Mouse (Mus musculus) kidney, embryonic 14.5 days (tissue): Measurements from ENCODE around the gene Rita1. TPM values are rescaled to one million over a fixed set of nuclear protein-coding genes. Genes with fewer than 3 reads are reported as not detected.

Source experiments
- ATAC-seq: fragments of 200-750 bp; cut with Nextera tagmentation; 2 replicates; pipeline ENCODE4 v1.8.0; 2017; ENCODE audit warnings: moderate number of reproducible peaks, mild to moderate bottlenecking, moderate TSS enrichment, moderate library complexity; ENCODE audit not compliant: low FRiP score, low TSS enrichment
- H3K27ac ChIP-seq: fragments of 300-500 bp; sonication (generic); 2 replicates; pipeline ENCODE4 v1.5.1; 2014; ENCODE audit warnings: low read depth, mild to moderate bottlenecking, low read length, moderate library complexity, mixed read lengths
- H3K27me3 ChIP-seq: fragments of 300-500 bp; sonication (generic); 2 replicates; pipeline ENCODE4 v1.6.1; 2014; ENCODE audit warnings: mild to moderate bottlenecking, low read length; ENCODE audit not compliant: control insufficient read depth, insufficient read depth
- H3K36me3 ChIP-seq: fragments of 300-500 bp; sonication (generic); 2 replicates; pipeline ENCODE4 v1.6.1; 2014; ENCODE audit warnings: low read length, mixed read lengths; ENCODE audit not compliant: control insufficient read depth, insufficient read depth
- H3K4me1 ChIP-seq: fragments of 300-500 bp; sonication (generic); 2 replicates; pipeline ENCODE4 v1.6.1; 2014; ENCODE audit warnings: low read length, mixed read lengths; ENCODE audit not compliant: control insufficient read depth, insufficient read depth
- H3K4me2 ChIP-seq: fragments of 300-500 bp; sonication (generic); replicated peaks from 2 replicates; pipeline ENCODE4 v1.6.1; 2014; ENCODE audit warnings: low read depth, mild to moderate bottlenecking, low read length
- H3K4me3 ChIP-seq: fragments of 300-500 bp; sonication (generic); 2 replicates; pipeline ENCODE4 v1.5.1; 2014; ENCODE audit warnings: mild to moderate bottlenecking, low read length
- H3K9ac ChIP-seq: fragments of 300-500 bp; sonication (generic); 2 replicates; pipeline ENCODE4 v1.6.1; 2014; ENCODE audit warnings: low read depth, mild to moderate bottlenecking, low read length, moderate library complexity
- H3K9me3 ChIP-seq: fragments of 300-500 bp; sonication (generic); 2 replicates; pipeline ENCODE4 v1.6.1; 2016; ENCODE audit warnings: low read length; ENCODE audit not compliant: control insufficient read depth
- WGBS: fragments of 180-500 bp; shearing (Covaris S2); extraction: QIAGEN DNeasy Blood & Tissue Kit; methylation state at CpG from one replicate; pipeline ENCODE4 v1.1.7; 2014; 5-methylcytosine and 5-hydroxymethylcytosine counted together
- polyA plus RNA-seq: library from polyadenylated mRNA; unstranded; fragments of >200 nt; fragmentation: Nextera tagmentation; extraction: Ambion mirVana; gene quantifications from 2 replicates; pipeline ENCODE4 v1.2.1, GENCODE M21; 2014

The Rita1 gene
- polyA plus RNA-seq, 1 experiment from 2014 or later = 10.4 TPM

DNA sequence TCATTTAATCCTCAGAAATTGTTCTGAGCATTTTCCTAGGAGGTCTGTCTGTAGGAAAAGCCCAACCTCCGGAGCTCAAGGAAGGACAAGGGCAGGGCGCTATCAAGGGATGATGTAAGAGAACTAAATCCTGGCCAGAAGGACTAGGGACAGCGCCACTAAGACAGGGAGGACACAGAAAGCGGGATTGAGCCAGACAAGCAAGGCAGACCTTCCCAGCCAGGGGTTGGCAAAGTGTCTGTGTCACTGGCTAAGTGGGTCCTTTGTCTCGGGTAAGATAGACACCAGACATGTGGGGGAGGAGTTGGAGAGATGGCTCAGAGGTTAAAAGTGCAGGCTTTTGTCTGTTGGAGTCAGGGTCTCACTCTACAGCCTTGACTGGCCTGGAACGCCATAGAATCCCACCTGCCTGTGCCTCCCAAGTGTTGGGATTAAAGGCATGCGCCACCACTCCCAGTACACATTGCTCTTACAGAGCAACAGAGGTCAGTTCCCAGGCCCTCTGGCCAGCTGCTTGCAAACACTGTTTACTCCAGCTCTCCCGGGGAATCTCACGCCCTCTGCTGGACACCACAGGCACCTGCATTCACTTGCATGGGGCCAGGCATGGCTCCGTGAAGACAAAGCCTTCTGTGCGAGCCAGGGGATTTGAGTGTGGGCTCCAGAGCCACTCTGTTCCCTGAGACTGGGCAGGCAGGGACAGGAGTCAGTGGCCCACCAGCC is 11.3 kb downstream of the Rita1 start:
- 0 out of 2 replicates have a peak, but pooled peaks have one; percentile 33 for ATAC-seq
- no peak overlapping the region for H3K27ac ChIP-seq
- H3K4me3 ChIP-seq = no peak overlapping the region
- no peaks in the 10 kb centered on the region for H3K27me3 ChIP-seq
- no peak overlapping the region for H3K9ac ChIP-seq
- H3K4me1 ChIP-seq = peaks cover 7% of the 10 kb centered on the region; the same call in 1 of the 2 replicates
- no peaks in the 10 kb centered on the region for H3K36me3 ChIP-seq
- no peak overlapping the region for H3K4me2 ChIP-seq
- WGBS = 58% methylated on average over 11 of the region's 11 CpGs
- no peaks in the 10 kb centered on the region for H3K9me3 ChIP-seq

DNA sequence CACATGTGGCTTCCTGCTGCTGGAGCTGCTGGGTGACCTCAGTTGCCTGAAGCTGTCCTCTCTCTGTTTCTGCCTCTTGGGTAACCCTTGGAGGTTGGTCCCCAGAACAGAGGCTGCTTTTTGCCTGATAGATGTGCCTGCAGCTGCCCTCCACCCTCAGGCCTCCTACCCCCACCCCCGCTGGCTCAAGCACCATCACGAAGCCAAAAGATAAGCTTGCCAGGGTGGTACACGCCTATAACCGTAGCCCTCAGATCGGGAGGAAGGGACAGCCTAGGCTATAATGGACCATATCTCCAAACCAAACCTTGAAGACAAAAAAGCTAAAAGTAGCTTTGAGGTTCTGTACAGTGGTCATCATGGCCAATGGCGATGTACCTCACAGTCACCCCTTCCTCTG is 12.8 kb downstream of the Rita1 start:
- no peaks in the 10 kb centered on the region for H3K9me3 ChIP-seq
- H3K36me3 ChIP-seq = no peaks in the 10 kb centered on the region
- 90% methylated on average over 6 of the region's 6 CpGs for WGBS
- ATAC-seq = no peak
- no peaks in the 10 kb centered on the region for H3K4me1 ChIP-seq
- no peak overlapping the region for H3K9ac ChIP-seq
- H3K4me2 ChIP-seq = no peak overlapping the region
- no peak overlapping the region for H3K27ac ChIP-seq
- H3K4me3 ChIP-seq = no peak overlapping the region
- no peaks in the 10 kb centered on the region for H3K27me3 ChIP-seq

DNA sequence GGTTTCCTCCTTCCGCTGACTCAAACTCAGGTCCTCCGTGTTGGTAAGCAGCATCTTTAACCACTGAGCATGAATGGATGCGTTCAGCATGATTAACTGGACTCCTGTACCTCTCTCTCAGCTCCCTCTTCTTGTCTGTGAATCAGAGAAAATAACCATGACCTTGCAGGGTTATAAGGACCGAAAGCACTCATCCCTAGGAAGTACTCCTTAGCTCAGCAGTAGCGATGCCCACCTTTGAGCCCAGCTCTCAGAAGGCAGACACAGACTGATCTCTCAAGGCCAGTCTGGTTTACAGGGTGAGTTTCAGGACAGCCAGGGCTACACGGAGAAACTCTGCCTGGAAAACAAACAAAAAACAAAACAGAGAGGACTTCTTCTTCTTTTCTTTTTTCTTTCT is 17.9 kb downstream of the Rita1 start:
- no peak overlapping the region for H3K4me3 ChIP-seq
- no peak overlapping the region for H3K27ac ChIP-seq
- H3K36me3 ChIP-seq = no peaks in the 10 kb centered on the region
- H3K4me1 ChIP-seq = no peaks in the 10 kb centered on the region
- H3K27me3 ChIP-seq = no peaks in the 10 kb centered on the region
- no peak for ATAC-seq
- H3K9me3 ChIP-seq = peaks cover 2% of the 10 kb centered on the region; the same call in 1 of the 2 replicates
- 87% methylated on average over 6 of the region's 6 CpGs for WGBS
- no peak overlapping the region for H3K4me2 ChIP-seq
- H3K9ac ChIP-seq = no peak overlapping the region

DNA sequence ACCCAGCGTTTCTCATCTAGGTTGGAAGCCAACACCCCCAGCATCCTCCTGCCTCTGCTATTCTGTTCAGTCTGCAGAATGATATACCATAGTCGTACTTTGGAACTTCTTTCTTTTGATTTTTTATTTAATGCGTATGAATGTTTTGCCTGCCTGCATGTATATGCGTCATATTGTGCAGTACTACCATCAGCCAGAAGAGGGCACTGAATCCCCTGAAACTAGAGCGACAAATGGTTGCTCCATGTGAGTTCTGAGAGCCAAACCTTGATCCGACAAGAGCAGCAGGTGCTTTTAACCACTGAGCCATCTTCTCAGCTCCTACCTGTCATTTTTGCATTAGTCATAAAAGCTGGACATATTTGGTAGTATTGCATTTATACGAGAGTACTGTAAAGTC is 20.2 kb downstream of the Rita1 start:
- H3K4me3 ChIP-seq = no peak overlapping the region
- no peak overlapping the region for H3K9ac ChIP-seq
- no peaks in the 10 kb centered on the region for H3K27me3 ChIP-seq
- WGBS = 73% methylated on average over 7 of the region's 7 CpGs
- no peaks in the 10 kb centered on the region for H3K36me3 ChIP-seq
- no peak for ATAC-seq
- peaks cover 8% of the 10 kb centered on the region for H3K4me1 ChIP-seq
- H3K27ac ChIP-seq = no peak overlapping the region
- H3K9me3 ChIP-seq = peaks cover 2% of the 10 kb centered on the region; the same call in 1 of the 2 replicates
- no peak overlapping the region for H3K4me2 ChIP-seq

DNA sequence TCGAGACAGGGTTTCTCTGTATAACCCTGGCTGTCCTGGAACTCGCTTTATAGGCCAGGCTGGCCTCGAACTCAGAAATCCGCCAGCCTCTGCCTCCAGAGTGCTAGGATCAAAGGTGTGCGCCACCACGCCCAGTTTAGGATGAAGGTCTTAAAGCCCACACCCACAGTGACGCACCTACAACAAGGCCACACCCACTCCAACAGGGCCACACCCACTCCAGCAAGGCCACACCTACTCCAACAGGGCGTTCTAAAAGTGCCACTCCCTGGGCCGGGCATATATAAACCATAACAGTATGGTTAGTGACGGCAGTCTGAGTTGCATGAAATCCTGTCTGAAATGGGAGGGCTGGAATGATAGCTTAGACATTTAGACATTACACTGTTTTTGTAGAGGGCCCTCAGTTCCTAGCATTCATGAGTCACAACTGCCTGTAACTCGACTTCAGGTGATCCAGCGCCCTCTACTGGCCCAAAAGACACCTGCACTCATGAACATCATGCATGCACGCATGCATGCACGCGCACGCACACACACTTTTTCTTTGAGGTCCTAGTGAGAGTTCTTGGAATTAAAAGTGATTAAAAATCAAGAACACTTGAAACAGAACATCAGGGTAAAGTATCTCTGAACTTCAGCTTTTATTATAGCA is 21.9 kb downstream of the Rita1 start:
- H3K36me3 ChIP-seq = no peaks in the 10 kb centered on the region
- H3K4me2 ChIP-seq = no peak overlapping the region
- H3K9ac ChIP-seq = no peak overlapping the region
- no peaks in the 10 kb centered on the region for H3K27me3 ChIP-seq
- H3K4me1 ChIP-seq = peaks cover 20% of the 10 kb centered on the region
- H3K27ac ChIP-seq = no peak overlapping the region
- no peak for ATAC-seq
- WGBS = 78% methylated on average over 16 of the region's 16 CpGs
- no peak overlapping the region for H3K4me3 ChIP-seq
- H3K9me3 ChIP-seq = peaks cover 2% of the 10 kb centered on the region; the same call in 1 of the 2 replicates

DNA sequence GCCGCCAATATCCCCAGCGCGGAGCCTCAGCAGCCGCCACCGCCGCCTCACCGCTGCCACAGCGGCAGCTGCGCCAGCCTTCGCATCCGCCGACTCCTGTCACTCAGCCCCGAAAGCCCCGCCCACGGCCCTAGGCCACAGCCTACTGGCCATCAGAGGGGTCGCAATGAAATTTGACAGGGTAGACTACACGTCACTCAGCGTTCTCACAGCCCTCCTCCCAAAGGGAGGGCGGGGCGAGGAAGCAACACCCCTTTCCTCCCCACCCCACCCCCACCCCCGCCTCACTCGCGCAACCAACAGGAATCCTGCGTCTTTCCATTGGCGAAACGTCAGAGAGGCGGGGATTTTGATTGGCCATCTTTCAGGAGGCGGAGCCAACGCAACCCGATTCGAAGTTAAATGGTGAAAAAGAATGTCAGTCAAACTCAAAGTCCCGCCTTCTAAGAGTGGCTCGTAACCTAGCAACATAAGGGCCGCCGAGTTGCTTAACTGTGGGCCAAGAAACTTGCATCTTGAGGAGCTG is 23.8 kb downstream of the Rita1 start, which contains the start of the genes Tpcn1 and Iqcd:
Tpcn1 (minus strand) TSS at position 105 of the 526 bp plus-strand sequence.
Iqcd (plus strand) TSS at position 448 of the 526 bp plus-strand sequence.
- Histone ChIP-seq H3K27ac (peak within 1 kb of the TSS; percentile 56; the same call in 1 of the 2 replicates), H3K9me3 (peaks cover 2% of the 10 kb centered on the region; the same call in 1 of the 2 replicates), H3K4me1 (peaks cover 24% of the 10 kb centered on the region), H3K4me3 (peak within 1 kb of the TSS; percentile 55), H3K4me2 (peak within 1 kb of the TSS; percentile 78), H3K36me3 (peaks cover 8% of the 10 kb centered on the region; the same call in 1 of the 2 replicates), H3K9ac (peak within 1 kb of the TSS; percentile 57), H3K27me3 (no peaks in the 10 kb centered on the region)
- peak; percentile 97 for ATAC-seq
- WGBS = under 1% methylated on average over 35 of the region's 35 CpGs

DNA sequence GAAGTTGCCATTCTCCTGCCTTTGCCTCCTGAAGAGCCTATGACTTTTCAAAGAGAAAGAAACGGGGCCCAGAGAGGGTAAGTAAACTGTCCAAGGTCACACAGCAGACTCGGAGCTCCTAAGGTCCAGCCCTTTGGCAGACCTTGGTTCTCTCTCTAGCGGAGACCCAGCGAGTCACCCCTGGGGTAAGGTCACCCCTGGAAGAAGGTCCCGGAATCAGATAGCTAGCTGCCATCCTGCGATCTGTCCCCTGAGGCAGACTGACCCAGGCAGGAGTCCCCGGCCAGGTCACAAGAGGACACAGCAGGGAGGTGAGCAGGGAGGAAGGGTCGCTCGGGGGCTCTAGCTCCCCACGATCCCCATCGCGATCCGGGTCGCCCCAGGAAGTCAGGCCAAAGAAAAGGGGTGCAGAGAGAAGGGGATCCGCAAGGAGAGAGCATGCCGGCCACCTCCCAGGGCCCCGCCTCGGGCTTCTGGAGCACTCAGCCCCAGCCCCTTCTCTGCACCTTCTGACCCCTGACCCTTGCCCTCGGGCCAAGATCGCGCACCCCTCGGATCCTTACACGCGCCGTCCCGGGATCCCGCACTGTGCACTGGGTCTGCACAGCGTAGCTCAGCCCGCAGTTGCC is 24.3 kb downstream of the Rita1 start:
- peaks cover 24% of the 10 kb centered on the region for H3K4me1 ChIP-seq
- H3K36me3 ChIP-seq = peaks cover 13% of the 10 kb centered on the region; the same call in 1 of the 2 replicates
- peak overlapping the region; percentile 78 for H3K4me2 ChIP-seq
- peak overlapping the region; percentile 25; the same call in 1 of the 2 replicates for H3K27ac ChIP-seq
- WGBS = 2% methylated on average over 28 of the region's 29 CpGs
- peak; percentile 11; the same call in 1 of the 2 replicates for ATAC-seq
- H3K4me3 ChIP-seq = peak overlapping the region; percentile 55
- H3K27me3 ChIP-seq = no peaks in the 10 kb centered on the region
- peaks cover 2% of the 10 kb centered on the region; the same call in 1 of the 2 replicates for H3K9me3 ChIP-seq
- H3K9ac ChIP-seq = peak overlapping the region; percentile 57

DNA sequence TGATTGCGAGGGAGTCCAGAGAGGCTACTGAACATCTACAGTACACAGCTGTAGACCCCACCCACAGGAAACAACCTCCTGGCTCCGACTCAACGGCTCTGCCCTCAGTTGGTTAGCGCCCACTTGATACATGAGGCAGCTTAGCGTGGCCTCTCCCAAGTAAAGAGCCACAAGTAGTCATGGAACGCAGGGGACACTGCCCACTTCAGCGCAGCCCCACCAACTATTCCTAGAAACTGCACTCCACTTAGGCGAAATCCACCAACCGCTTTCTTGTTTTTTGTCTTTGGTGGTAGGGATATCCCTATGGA is 24.8 kb downstream of the Rita1 start:
- 22% methylated on average over 9 of the region's 9 CpGs for WGBS

More for the DNA sequence above, 24.8 kb downstream of the Rita1 start:
- H3K9ac ChIP-seq = peak overlapping the region; percentile 57; the same call in 1 of the 2 replicates
- peak overlapping the region; percentile 56; the same call in 1 of the 2 replicates for H3K27ac ChIP-seq
- peaks cover 15% of the 10 kb centered on the region; the same call in 1 of the 2 replicates for H3K36me3 ChIP-seq
- ATAC-seq = 0 out of 2 replicates have a peak, but pooled peaks have one; percentile 7
- H3K4me1 ChIP-seq = peaks cover 24% of the 10 kb centered on the region
- H3K27me3 ChIP-seq = no peaks in the 10 kb centered on the region
- peak overlapping the region; percentile 55 for H3K4me3 ChIP-seq
- H3K4me2 ChIP-seq = peak overlapping the region; percentile 78
- H3K9me3 ChIP-seq = peaks cover 2% of the 10 kb centered on the region; the same call in 1 of the 2 replicates
